Mouse (Mus musculus) midbrain, embryonic 14.5 days (tissue): ENCODE results near the gene Nacc1. TPM values are rescaled to one million over a fixed set of nuclear protein-coding genes. Genes with fewer than 3 reads are reported as not detected.

Experiments used
- ATAC-seq: fragments of 200-750 bp; cut with Nextera tagmentation; 2 replicates; pipeline ENCODE4 v1.8.0; 2017; ENCODE audit warnings: moderate number of reproducible peaks, moderate library complexity; ENCODE audit not compliant: low FRiP score, low TSS enrichment
- DNase-seq: peaks from one replicate; pipeline ENCODE4 v3.0.0-alpha.2; 2015
- H3K27ac ChIP-seq: fragments of 300-500 bp; sonication (generic); replicated peaks from 2 replicates; pipeline ENCODE4 v1.5.1; 2014; ENCODE audit warnings: mild to moderate bottlenecking, low read depth, low read length, moderate library complexity
- H3K27me3 ChIP-seq: fragments of 300-500 bp; sonication (generic); 2 replicates; pipeline ENCODE4 v1.6.1; 2014; ENCODE audit warnings: low read length, control low read depth, mixed read lengths; ENCODE audit not compliant: control insufficient read depth, insufficient read depth
- H3K36me3 ChIP-seq: fragments of 300-500 bp; sonication (generic); 2 replicates; pipeline ENCODE4 v1.6.1; 2014; ENCODE audit warnings: low read length, control low read depth; ENCODE audit not compliant: control insufficient read depth, insufficient read depth
- H3K4me1 ChIP-seq: fragments of 300-500 bp; sonication (generic); 2 replicates; pipeline ENCODE4 v1.6.1; 2014; ENCODE audit warnings: mild to moderate bottlenecking, antibody characterized with exemption, low read length, control low read depth; ENCODE audit not compliant: control insufficient read depth, insufficient read depth
- H3K4me2 ChIP-seq: fragments of 300-500 bp; sonication (generic); 2 replicates; pipeline ENCODE4 v1.6.1; 2014; ENCODE audit warnings: mild to moderate bottlenecking, low read length, moderate library complexity
- H3K4me3 ChIP-seq: fragments of 300-500 bp; sonication (generic); replicated peaks from 2 replicates; pipeline ENCODE4 v1.5.1; 2014; ENCODE audit warnings: low read depth, low read length
- H3K9ac ChIP-seq: fragments of 300-500 bp; sonication (generic); replicated peaks from 2 replicates; pipeline ENCODE4 v1.6.1; 2014; ENCODE audit warnings: mild to moderate bottlenecking, low read length, moderate library complexity
- H3K9me3 ChIP-seq: fragments of 300-500 bp; sonication (generic); 2 replicates; pipeline ENCODE4 v1.6.1; 2016; ENCODE audit warnings: low read length, control low read depth, mixed read lengths; ENCODE audit not compliant: control insufficient read depth
- WGBS: fragments of 180-500 bp; shearing (Covaris S2); extraction: QIAGEN DNeasy Blood & Tissue Kit; methylation state at CpG from one replicate; pipeline ENCODE4 v1.1.7; 2014; 5-methylcytosine and 5-hydroxymethylcytosine counted together
- polyA plus RNA-seq: library from polyadenylated mRNA; unstranded; fragments of >200 nt; fragmentation: Nextera tagmentation; extraction: Ambion mirVana; gene quantifications from 2 replicates; pipeline ENCODE4 v1.2.1, GENCODE M21; 2014

The Nacc1 gene
- polyA plus RNA-seq, 1 experiment from 2014 or later, result 20.2 TPM

GRCm38 (mm10) chr8:84704867-84705831 lies 17.5 kb upstream of the Nacc1 start:
- H3K4me3 ChIP-seq, result peak overlapping the region; percentile 12
- ATAC-seq (no peak; the same call in 1 of the 2 replicates), DNase-seq (no peak)
- peak overlapping the region; percentile 47 for H3K4me2 ChIP-seq
- H3K4me1 ChIP-seq, result peaks cover 31% of the 10 kb centered on the region
- H3K36me3 ChIP-seq, result peaks cover under 1% of the 10 kb centered on the region; the same call in 1 of the 2 replicates
- peak overlapping the region; percentile 58 for H3K27ac ChIP-seq
- H3K9ac ChIP-seq, result peak overlapping the region; percentile 9; the same call in 1 of the 2 replicates
- peaks cover 67% of the 10 kb centered on the region for H3K27me3 ChIP-seq
- no peaks in the 10 kb centered on the region for H3K9me3 ChIP-seq
- 2% methylated on average over 61 of the region's 61 CpGs for WGBS

GRCm38 (mm10) chr8:84704356-84704755 lies 16.7 kb upstream of the Nacc1 start:
- WGBS, result 2% methylated on average over 16 of the region's 16 CpGs
- peaks cover 24% of the 10 kb centered on the region for H3K4me1 ChIP-seq

GRCm38 (mm10) chr8:84703466-84704249 lies 16.0 kb upstream of the Nacc1 start:
- ATAC-seq, result no peak
- peaks cover 65% of the 10 kb centered on the region for H3K27me3 ChIP-seq
- H3K36me3 ChIP-seq, result peaks cover 13% of the 10 kb centered on the region
- H3K4me2 ChIP-seq, result peak overlapping the region; percentile 30; the same call in 1 of the 2 replicates
- DNase-seq, result no peak
- H3K4me3 ChIP-seq, result peak overlapping the region; percentile 10; the same call in 1 of the 2 replicates
- 11% methylated on average over 38 of the region's 38 CpGs for WGBS
- no peaks in the 10 kb centered on the region for H3K9me3 ChIP-seq
- H3K27ac ChIP-seq, result no peak overlapping the region
- H3K9ac ChIP-seq, result no peak overlapping the region
- H3K4me1 ChIP-seq, result peaks cover 19% of the 10 kb centered on the region

More at GRCm38 (mm10) chr8:84704356-84704755, 16.7 kb upstream of the Nacc1 start:
- Histone ChIP-seq H3K27ac (peak overlapping the region; percentile 58; the same call in 1 of the 2 replicates), H3K4me3 (peak overlapping the region; percentile 10; the same call in 1 of the 2 replicates), H3K36me3 (peaks cover 7% of the 10 kb centered on the region), H3K27me3 (peaks cover 67% of the 10 kb centered on the region), H3K9me3 (no peaks in the 10 kb centered on the region), H3K9ac (no peak overlapping the region), H3K4me2 (peak overlapping the region; percentile 47; the same call in 1 of the 2 replicates)
- DNase-seq, result peak; percentile 85
- ATAC-seq, result no peak

- peaks cover 20% of the 10 kb centered on the region for H3K36me3 ChIP-seq
- DNase-seq (no peak), ATAC-seq (no peak)
- no peak overlapping the region for H3K9ac ChIP-seq
- H3K4me1 ChIP-seq, result peaks cover 15% of the 10 kb centered on the region
- 82% methylated on average over 6 of the region's 6 CpGs for WGBS
- H3K27ac ChIP-seq, result no peak overlapping the region
- peaks cover 63% of the 10 kb centered on the region for H3K27me3 ChIP-seq
- no peaks in the 10 kb centered on the region for H3K9me3 ChIP-seq
- H3K4me2 ChIP-seq, result peak overlapping the region; percentile 7; the same call in 1 of the 2 replicates
- H3K4me3 ChIP-seq, result no peak overlapping the region
Measured at GRCm38 (mm10) chr8:84702963-84703465, 15.4 kb upstream of the Nacc1 start.

- H3K4me2 ChIP-seq, result peak overlapping the region; percentile 7; the same call in 1 of the 2 replicates
- no peak overlapping the region for H3K4me3 ChIP-seq
- DNase-seq (no peak), ATAC-seq (no peak)
- 70% methylated on average over 9 of the region's 9 CpGs for WGBS
- H3K9ac ChIP-seq, result no peak overlapping the region
- peaks cover 24% of the 10 kb centered on the region for H3K36me3 ChIP-seq
- peaks cover 58% of the 10 kb centered on the region for H3K27me3 ChIP-seq
- peaks cover 10% of the 10 kb centered on the region for H3K4me1 ChIP-seq
- no peaks in the 10 kb centered on the region for H3K9me3 ChIP-seq
- no peak overlapping the region for H3K27ac ChIP-seq
Measured at GRCm38 (mm10) chr8:84702561-84702960, 14.9 kb upstream of the Nacc1 start.

GRCm38 (mm10) chr8:84700941-84701911 lies 13.6 kb upstream of the Nacc1 start, which contains the start of gene Lyl1:
TSS of gene Lyl1 (plus strand) at chr8:84701457.
- DNase-seq, result peak; percentile 60
- peaks cover 5% of the 10 kb centered on the region for H3K4me1 ChIP-seq
- H3K9me3 ChIP-seq, result no peaks in the 10 kb centered on the region
- peaks cover 38% of the 10 kb centered on the region for H3K36me3 ChIP-seq
- peaks cover 47% of the 10 kb centered on the region for H3K27me3 ChIP-seq
- H3K27ac ChIP-seq, result peak within 1 kb of the TSS; percentile 20; the same call in 1 of the 2 replicates
- 0 out of 2 replicates have a peak, but pooled peaks have one; percentile 10 for ATAC-seq
- peak within 1 kb of the TSS; percentile 29; the same call in 1 of the 2 replicates for H3K4me2 ChIP-seq
- H3K4me3 ChIP-seq, result 0 out of 2 replicates have a peak within 1 kb of the TSS, but pooled peaks have one; percentile 3
- no peak within 1 kb of the TSS for H3K9ac ChIP-seq
- WGBS, result 13% methylated on average over 34 of the region's 34 CpGs

- H3K9ac ChIP-seq, result no peak overlapping the region
- H3K27ac ChIP-seq, result no peak overlapping the region
- H3K27me3 ChIP-seq, result peaks cover 44% of the 10 kb centered on the region
- WGBS, result 79% methylated on average over 5 of the region's 5 CpGs
- H3K4me2 ChIP-seq, result no peak overlapping the region
- peaks cover 3% of the 10 kb centered on the region for H3K4me1 ChIP-seq
- no peak for ATAC-seq
- no peak for DNase-seq
- no peak overlapping the region for H3K4me3 ChIP-seq
- no peaks in the 10 kb centered on the region for H3K9me3 ChIP-seq
- H3K36me3 ChIP-seq, result peaks cover 39% of the 10 kb centered on the region
Measured at GRCm38 (mm10) chr8:84700526-84700925, 12.9 kb upstream of the Nacc1 start.
